Mouse (Mus musculus) ZHBTc4 (cell line): ENCODE measurements at regions not wholly inside any gene's neighbourhood (a gene's known extent, or its start where the extent isn't known, plus 50 kb on each side); places are given as distances from the start of the nearest gene placed in this dataset.

Experiments used
- DNase-seq: peaks from one replicate; pipeline ENCODE4 v3.0.0-alpha.2; 2011; ENCODE audit warnings: low read depth, low spot score

DNA sequence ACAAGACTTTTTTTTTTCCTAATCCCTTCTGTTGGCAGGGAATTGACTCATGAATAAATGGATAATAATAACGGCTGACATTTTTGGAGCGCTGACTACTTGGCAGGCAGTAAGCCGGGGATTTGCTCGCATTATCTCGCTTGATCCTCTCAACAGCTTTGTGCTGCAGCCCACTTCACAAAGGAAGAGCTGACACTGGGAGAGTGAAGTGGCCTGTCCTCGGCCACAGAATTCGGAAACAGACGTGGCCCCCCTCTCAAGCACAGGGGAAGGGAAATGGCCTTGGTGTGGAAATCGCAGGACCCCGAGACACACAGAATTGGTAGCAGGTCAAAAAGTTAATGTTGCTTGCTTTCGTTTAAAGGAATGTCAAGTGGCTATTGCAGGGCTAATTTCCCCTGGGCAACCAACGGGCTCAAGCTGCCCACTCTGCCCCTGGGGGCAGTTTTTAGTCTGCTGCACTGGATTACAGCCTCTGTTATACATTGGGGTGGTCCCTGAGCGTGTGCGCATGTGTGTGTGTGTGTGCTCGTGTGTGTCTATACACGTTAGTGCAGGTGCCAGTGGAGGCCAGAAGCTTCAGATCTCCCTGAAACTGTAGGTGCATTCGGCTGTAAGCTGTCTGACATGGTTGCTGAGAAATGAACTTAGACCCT, 483.1 kb downstream of the Plcl1 start:
- DNase-seq = no peak

- DNase-seq = peak; percentile 29
These were observed 484.9 kb downstream of the Plcl1 start for GRCm38 (mm10) chr1:55890511-55891151.

- DNase-seq = no peak
These were observed 486.2 kb downstream of the Plcl1 start for GRCm38 (mm10) chr1:55891894-55892293.

DNA sequence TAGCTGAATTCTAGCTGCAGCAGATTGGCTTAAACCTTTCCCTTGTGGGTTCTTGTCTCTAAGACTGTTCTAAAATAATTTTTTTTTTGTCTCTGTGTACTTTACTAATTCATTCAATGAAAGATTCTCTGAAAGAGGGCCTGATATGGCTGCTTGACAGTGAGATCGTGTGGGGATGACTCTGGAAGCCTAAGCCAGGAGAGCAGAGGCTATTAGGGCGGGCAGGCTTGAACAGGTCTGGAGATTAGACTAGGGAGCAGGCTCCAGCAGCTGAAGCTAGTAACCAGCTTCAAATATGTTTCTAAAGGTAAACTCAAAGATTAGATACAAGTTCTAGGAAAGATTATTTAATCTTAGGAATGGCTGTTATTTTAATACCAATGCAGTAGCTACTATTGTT, 491.9 kb downstream of the Plcl1 start:
- DNase-seq = no peak

DNA sequence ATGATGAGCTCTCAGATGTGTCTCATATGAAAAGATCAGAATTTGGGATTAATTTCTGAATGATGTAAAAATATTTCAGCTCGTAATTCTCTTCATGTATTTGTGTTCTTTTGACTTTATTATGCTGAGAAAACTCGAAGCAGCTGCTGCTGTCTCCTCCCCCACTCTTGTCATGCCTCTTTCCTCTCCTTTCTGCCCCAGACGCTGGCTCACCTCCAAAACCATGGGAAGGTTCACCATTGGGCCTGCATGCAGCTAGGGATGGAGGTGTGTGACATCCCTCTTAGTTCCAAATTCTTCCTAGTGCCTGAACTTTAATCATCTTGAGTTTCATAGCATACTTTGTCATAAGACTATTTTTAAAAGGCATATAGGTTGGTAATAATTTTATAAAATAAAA, 492.3 kb downstream of the Plcl1 start:
- DNase-seq = no peak

DNA sequence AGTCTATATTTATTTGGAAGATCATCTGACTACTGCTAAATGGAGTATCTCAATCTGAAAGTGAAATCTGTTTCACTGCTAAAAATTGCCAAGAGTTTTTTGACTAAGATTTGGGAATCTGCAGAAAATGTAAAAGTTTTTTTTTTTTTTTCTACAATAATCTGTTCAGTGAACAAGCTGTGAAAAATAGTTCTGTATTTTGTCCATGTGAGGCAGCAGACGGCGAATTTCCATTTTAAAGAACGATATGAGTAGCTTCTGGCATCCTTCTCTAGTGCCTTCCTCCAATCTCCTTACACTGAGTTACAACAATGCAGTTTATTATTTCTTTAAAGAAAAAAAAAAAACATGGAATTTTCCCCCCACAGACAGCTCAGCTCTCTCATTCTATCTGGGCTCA, 494.3 kb downstream of the Plcl1 start:
- no peak for DNase-seq

DNA sequence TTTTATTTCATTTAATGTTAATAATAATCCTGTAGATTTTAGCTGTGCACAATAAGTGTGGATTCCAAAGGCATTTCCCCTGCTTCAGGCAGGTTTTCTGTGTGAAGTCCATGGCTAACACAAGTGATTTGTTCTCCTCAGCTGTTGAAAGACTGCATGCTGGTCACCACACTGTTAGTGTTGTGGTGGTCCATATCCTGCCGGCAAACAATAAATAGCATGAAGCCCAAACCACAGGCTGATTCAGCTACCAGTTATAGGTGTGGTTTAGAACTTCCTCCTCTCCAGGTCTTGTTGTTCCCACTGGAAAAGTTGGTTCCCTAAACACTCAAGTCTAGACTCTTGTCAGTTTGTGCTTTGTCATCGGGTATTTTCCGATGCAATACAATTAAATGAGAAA, 497.5 kb downstream of the Plcl1 start:
- DNase-seq = no peak

- DNase-seq = no peak
These were observed 498.9 kb downstream of the Plcl1 start for GRCm38 (mm10) chr1:55904571-55904970.

- DNase-seq = peak; percentile 55
These were observed 499.5 kb downstream of the Plcl1 start for GRCm38 (mm10) chr1:55905232-55905631.

DNA sequence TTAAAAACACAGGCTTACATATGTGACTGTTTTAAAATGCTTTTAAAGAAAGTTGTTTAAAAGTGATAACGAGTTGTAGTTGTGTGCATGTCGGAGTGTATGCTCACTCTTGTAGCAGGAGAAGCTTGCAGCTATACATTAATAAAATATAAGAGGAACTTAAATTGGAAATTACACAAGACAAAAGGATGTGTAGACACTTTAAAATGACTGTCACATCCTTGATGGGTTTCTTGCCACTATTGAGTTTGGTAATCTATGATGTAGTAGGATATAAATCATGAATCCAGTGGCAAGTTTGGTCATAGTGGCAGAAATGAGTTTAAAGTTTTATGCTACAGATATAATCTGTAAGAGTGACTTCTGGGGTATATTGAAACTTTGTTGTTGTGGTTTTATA, 504.3 kb downstream of the Plcl1 start:
- DNase-seq = no peak

- no peak for DNase-seq
These were observed 508.6 kb downstream of the Plcl1 start for GRCm38 (mm10) chr1:55914284-55914683.

DNA sequence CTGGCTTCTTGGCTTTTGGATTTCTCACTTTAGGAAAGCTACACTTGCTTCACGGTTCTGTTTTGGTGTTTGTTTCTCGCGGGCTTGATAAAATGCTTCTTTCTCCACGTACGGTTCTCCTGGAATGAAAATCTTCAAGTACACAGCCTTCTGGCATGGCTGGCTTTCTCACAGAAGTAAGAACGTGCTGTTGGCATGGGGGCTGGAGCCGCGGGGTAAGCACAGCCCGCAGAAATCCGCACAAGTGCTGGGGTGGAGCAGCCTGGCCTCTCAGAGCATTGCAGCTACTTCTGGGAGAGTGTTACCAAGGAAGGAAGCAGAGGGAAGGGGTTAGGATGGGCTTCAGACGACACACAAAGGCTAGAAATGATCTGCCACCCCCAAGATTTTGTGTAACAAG, 510.2 kb downstream of the Plcl1 start:
- DNase-seq = no peak

- DNase-seq = no peak
These were observed 513.8 kb downstream of the Plcl1 start for GRCm38 (mm10) chr1:55919516-55919915.

DNA sequence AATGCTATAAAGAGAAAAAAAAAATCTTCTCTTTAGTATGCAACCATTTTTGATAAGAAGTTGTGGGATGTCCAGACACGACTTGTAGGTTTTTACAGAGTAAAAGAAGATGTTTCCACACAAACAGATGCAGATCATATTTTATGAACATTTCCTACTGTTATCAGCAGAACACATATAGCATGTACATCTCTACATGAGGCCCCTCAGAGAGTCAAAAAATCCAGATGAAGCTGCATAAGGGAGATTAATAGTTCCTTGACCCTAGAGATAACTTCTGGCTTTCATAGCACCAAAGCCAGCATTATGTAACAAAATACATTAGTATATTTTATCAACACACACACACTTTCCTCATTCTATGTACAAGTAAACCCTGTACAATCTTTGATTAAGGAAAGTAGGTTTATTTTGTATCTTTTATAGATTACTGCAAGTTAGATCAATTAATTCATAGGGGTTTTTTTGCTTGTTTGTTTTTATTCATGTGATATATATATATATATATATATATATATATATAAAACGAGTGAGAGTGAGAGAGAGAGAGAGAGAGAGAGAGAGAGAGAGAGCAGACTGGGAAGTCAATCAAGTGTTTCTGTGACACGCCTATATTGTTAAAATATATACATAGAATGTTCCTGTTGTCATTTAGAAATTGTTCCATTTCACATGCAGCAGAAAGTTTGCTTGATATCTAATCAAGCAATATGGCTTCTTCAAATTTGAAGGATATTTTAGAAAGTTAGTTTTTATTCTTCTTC, 541.2 kb downstream of the Plcl1 start:
- no peak for DNase-seq

GRCm38 (mm10) chr1:55947618-55948283, 542.0 kb downstream of the Plcl1 start:
- DNase-seq = no peak

DNA sequence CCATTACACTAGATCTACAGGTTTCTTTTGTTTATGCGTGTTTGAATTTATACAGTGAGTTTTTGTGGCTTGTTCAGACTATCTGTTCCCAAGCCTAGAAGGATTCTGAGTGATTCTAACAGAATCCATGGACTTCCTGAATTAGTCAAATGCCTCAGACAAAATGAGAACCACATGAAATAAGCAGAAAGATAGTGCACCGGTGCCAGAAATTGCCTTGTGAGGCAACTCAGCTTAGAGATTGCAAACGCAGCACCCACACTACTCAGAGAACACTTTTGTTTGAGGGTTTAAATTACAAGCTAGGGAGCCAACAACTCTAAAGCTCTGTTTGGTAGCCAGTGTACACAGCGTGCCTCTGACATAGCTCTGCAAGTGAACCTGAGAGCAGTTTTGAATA, 543.9 kb downstream of the Plcl1 start:
- no peak for DNase-seq

DNA sequence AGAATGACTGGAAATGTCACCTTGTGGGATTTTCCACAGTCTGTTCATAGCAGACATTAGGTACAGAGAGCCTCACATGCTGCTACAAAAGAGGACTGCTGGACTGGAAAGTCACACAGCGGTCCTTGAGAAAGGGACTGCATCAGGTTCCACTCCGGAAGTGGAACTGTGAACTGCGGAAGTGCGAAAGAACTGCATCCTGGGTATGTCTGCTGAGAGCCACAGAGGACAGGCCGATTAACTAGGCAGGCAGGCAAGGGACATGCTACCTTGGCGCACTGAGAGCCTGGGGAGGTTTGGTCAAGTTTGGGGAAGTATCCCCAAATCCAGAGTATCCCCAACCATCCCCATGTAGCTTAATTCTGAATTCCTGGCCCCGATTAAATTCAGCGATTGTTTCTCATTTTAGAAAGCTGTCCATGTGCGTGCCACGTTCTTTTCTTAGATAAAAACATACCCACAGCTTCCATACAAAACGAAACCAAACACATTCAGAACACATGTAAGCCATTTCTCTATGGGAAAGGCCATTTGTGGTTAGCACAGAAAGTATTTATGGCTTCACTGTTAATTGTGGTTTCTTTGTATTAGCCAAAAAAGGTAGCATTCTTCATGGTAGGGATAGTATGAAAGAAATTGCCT, 552.2 kb downstream of the Plcl1 start:
- no peak for DNase-seq

- DNase-seq = peak; percentile 67
These were observed 554.6 kb downstream of the Plcl1 start for GRCm38 (mm10) chr1:55960291-55960690.

DNA sequence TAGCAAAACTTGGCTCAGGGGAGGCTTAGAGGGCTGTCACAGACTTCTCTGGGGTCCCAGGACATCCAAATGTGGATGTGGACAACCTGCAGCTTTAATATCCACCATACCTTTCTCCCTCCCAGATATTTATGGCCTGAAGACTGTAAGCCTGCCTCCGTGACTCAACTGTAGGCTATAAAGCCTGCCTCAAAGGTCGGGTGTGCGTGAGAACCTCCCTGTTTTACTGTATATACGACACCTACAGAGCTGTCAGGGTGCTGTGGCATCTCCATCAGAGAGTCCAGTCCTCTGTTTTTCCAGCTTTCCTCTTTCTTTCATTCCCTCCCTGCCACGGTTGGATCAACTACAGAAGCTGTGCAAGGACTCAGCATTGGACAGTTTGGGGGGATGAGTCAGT, 558.1 kb downstream of the Plcl1 start:
- DNase-seq = no peak

DNA sequence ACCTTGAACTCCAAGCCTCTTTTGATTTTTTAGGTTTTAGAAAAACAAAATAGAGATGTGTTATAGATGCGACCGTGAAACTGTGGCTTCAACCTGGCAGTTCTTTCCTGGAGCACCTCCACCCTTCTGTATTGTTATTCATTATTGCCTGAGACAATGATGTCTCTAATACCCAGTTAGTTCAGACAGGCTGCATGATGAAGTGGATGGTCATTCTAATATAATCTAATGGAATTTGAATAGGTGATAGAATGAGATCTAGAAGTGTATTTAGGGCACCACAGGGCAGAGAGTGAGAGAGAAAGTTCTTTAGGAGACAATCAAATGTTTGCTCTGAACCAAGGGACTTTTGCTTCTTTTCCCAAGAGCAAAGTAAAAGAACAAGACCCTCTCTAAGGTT, 560.6 kb downstream of the Plcl1 start:
- DNase-seq = peak; percentile 39

DNA sequence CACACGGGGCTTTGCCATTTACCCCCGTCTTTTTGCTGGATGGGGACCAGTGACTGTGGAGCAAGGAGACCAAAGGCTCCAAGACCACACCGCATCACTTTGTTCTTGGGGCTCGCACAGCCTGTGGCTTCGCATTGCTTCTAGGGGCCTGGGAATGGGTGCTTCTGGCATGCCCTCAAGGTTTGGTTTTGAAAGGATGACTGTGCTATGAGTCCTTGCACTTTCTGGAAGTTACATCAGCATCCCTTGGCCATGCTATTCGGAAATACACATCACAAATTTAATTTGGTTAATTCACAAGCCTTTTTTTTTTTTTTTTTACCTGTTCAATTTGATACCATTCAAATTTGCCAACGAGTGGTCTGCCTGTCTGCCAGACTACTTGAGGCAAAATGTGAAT, 562.1 kb downstream of the Plcl1 start:
- no peak for DNase-seq

GRCm38 (mm10) chr1:55977796-55978195, 572.1 kb downstream of the Plcl1 start:
- DNase-seq = no peak
